ENCODE assay signal across 8 mouse cellular contexts in genomic region chr17:34034064-34034463, GRCm38 (mm10). TPM values are rescaled to one million over a fixed set of nuclear protein-coding genes. Genes with fewer than 3 reads are reported as not detected.
DNase-seq lines count a peak whose midpoint lies in the region; ATAC-seq and TF ChIP-seq lines count a peak whose summit lies in the region.

No protein-coding gene starts in this region.

- ATAC-seq in forebrain, embryonic 12.5 days (ENCODE audit: low FRiP score): no peak
- ATAC-seq in forebrain, embryonic 13.5 days: no peak
- no peak for ATAC-seq in kidney, postnatal 0 days (replicated peaks; ENCODE audit: low FRiP score, low read depth)

- 79% methylated on average over 10 of the region's 10 CpGs for WGBS in forebrain, embryonic 12.5 days
- WGBS in forebrain, embryonic 13.5 days: 78% methylated on average over 10 of the region's 10 CpGs
- 77% methylated on average over 10 of the region's 10 CpGs for WGBS in kidney, postnatal 0 days

- no peak overlapping the region for H3K4me2 ChIP-seq in forebrain, embryonic 12.5 days
- no peak overlapping the region for H3K4me2 ChIP-seq in forebrain, embryonic 13.5 days
- H3K4me2 ChIP-seq in kidney, postnatal 0 days (ENCODE audit: low read length): no peak overlapping the region

- no peak overlapping the region for H3K4me3 ChIP-seq in forebrain, embryonic 12.5 days (replicated peaks)
- no peak overlapping the region for H3K4me3 ChIP-seq in forebrain, embryonic 13.5 days
- H3K4me3 ChIP-seq in embryonic fibroblast, embryonic 13.5 days (ENCODE audit: insufficient read depth, low read length): no peak overlapping the region
- no peak overlapping the region for H3K4me3 ChIP-seq in kidney, postnatal 0 days (replicated peaks; ENCODE audit: low read depth, low read length)

- H3K9me3 ChIP-seq in forebrain, embryonic 12.5 days: no peaks in the 10 kb centered on the region
- H3K9me3 ChIP-seq in forebrain, embryonic 13.5 days (replicated peaks): no peaks in the 10 kb centered on the region
- no peaks in the 10 kb centered on the region for H3K9me3 ChIP-seq in kidney, postnatal 0 days (replicated peaks; ENCODE audit: low read length)

- TF ChIP-seq POLR2A in embryonic fibroblast, embryonic 13.5 days (IDR thresholded peaks at IDR 0.05; ENCODE audit: low read depth, low read length): no peak

- peaks cover 2% of the 10 kb centered on the region; the same call in 1 of the 2 replicates for H3K27me3 ChIP-seq in forebrain, embryonic 12.5 days
- H3K27me3 ChIP-seq in forebrain, embryonic 13.5 days: no peaks in the 10 kb centered on the region
- H3K27me3 ChIP-seq in kidney, postnatal 0 days (ENCODE audit: insufficient read depth, low read length): no peaks in the 10 kb centered on the region

- 0 out of 2 replicates have a peak, but pooled peaks have one; percentile 18 for TF ChIP-seq CTCF in embryonic fibroblast, embryonic 13.5 days (IDR thresholded peaks at IDR 0.05; ENCODE audit: borderline replicate concordance, insufficient read depth, low read length)
- TF ChIP-seq CTCF in kidney, postnatal 0 days (IDR thresholded peaks at IDR 0.05; ENCODE audit: low read depth): peak; percentile 74

- peak; percentile 88 for DNase-seq in 3T3-L1 (ENCODE audit: low read depth, low spot score)
- peak; percentile 79 for DNase-seq in adrenal gland, postnatal 10 days
- peak; percentile 71 for DNase-seq in kidney, postnatal 0 days (ENCODE audit: low spot score)
- DNase-seq in lung, postnatal 25 days (ENCODE audit: low spot score): peak; percentile 60
- DNase-seq in spleen, postnatal 36 days (ENCODE audit: low spot score in 2 of 2): peak; percentile 70 to 76

- H3K36me3 ChIP-seq in forebrain, embryonic 12.5 days (replicated peaks): peaks cover 60% of the 10 kb centered on the region
- H3K36me3 ChIP-seq in forebrain, embryonic 13.5 days (ENCODE audit: poor library complexity, severe bottlenecking): peaks cover 52% of the 10 kb centered on the region
- H3K36me3 ChIP-seq in kidney, postnatal 0 days (ENCODE audit: insufficient read depth, low read length): peaks cover 41% of the 10 kb centered on the region

- H3K9ac ChIP-seq in forebrain, embryonic 12.5 days: no peak overlapping the region
- H3K9ac ChIP-seq in forebrain, embryonic 13.5 days: no peak overlapping the region
- no peak overlapping the region for H3K9ac ChIP-seq in kidney, postnatal 0 days (ENCODE audit: low read depth, low read length)

- H3K27ac ChIP-seq in forebrain, embryonic 12.5 days: 0 out of 2 replicates have a peak overlapping the region, but pooled peaks have one; percentile 19
- H3K27ac ChIP-seq in forebrain, embryonic 13.5 days: no peak overlapping the region
- H3K27ac ChIP-seq in embryonic fibroblast, embryonic 13.5 days (ENCODE audit: insufficient read depth, low read length): no peak overlapping the region
- H3K27ac ChIP-seq in kidney, postnatal 0 days: no peak overlapping the region

- peaks cover 51% of the 10 kb centered on the region for H3K4me1 ChIP-seq in forebrain, embryonic 12.5 days
- peaks cover 54% of the 10 kb centered on the region for H3K4me1 ChIP-seq in forebrain, embryonic 13.5 days
- H3K4me1 ChIP-seq in embryonic fibroblast, embryonic 13.5 days (ENCODE audit: control insufficient read depth, insufficient read depth, low read length): peaks cover 11% of the 10 kb centered on the region
- peaks cover 27% of the 10 kb centered on the region for H3K4me1 ChIP-seq in kidney, postnatal 0 days (replicated peaks; ENCODE audit: insufficient read depth, low read length)

RNA-seq across cellular contexts. Expression of gene Rxrb, which starts 2.5 kb away (rescaled TPM):
- polyA plus RNA-seq in forebrain, embryonic 12.5 days (2016; fragmentation: Nextera tagmentation; extraction: Ambion mirVana): 54.8 and 59.5 TPM in 2 replicates
- 52.6 and 57.1 TPM in 2 replicates for polyA plus RNA-seq in forebrain, embryonic 13.5 days (2015; fragmentation: Nextera tagmentation; extraction: Ambion mirVana)
- total RNA-seq in adrenal gland, postnatal 10 days (2021): 10 to 100 TPM; 62.3 to 76.1 TPM
- 24.8 and 26.1 TPM in 2 replicates for polyA plus RNA-seq in embryonic fibroblast, embryonic 13.5 days (2011; ENCODE audit: insufficient read length, low read depth, missing spikeins)
- polyA plus RNA-seq in kidney, postnatal 0 days (2015; fragmentation: Nextera tagmentation; extraction: Ambion mirVana): 42.3 and 46.1 TPM in 2 replicates

RNA-seq across cellular contexts. Expression of gene Slc39a7, which starts 2.6 kb away (rescaled TPM):
- polyA plus RNA-seq in forebrain, embryonic 12.5 days (2016; fragmentation: Nextera tagmentation; extraction: Ambion mirVana): 160 and 166 TPM in 2 replicates
- polyA plus RNA-seq in forebrain, embryonic 13.5 days (2015; fragmentation: Nextera tagmentation; extraction: Ambion mirVana): 139 and 159 TPM in 2 replicates
- total RNA-seq in adrenal gland, postnatal 10 days (2021): 100 to 1,000 TPM; 115 to 140 TPM
- 181 and 191 TPM in 2 replicates for polyA plus RNA-seq in embryonic fibroblast, embryonic 13.5 days (2011; ENCODE audit: insufficient read length, low read depth, missing spikeins)
- polyA plus RNA-seq in kidney, postnatal 0 days (2015; fragmentation: Nextera tagmentation; extraction: Ambion mirVana): 149 and 165 TPM in 2 replicates

RNA-seq across cellular contexts. Expression of gene Col11a2, which starts 5.2 kb away (rescaled TPM):
- polyA plus RNA-seq in forebrain, embryonic 12.5 days (2016; fragmentation: Nextera tagmentation; extraction: Ambion mirVana): 1.4 and 2.5 TPM in 2 replicates
- 0.80 and 1.3 TPM in 2 replicates for polyA plus RNA-seq in forebrain, embryonic 13.5 days (2015; fragmentation: Nextera tagmentation; extraction: Ambion mirVana)
- total RNA-seq in adrenal gland, postnatal 10 days (2021): 10 to 100 TPM in 1 of 2 experiments, 1 to 10 TPM in 1; 4.2 to 15.0 TPM
- 0.37 and 0.45 TPM in 2 replicates for polyA plus RNA-seq in embryonic fibroblast, embryonic 13.5 days (2011; ENCODE audit: insufficient read length, low read depth, missing spikeins)
- polyA plus RNA-seq in kidney, postnatal 0 days (2015; fragmentation: Nextera tagmentation; extraction: Ambion mirVana): 1.4 and 1.6 TPM in 2 replicates

RNA-seq across cellular contexts. Expression of gene H2-Ke6, which starts 6.2 kb away (rescaled TPM):
- 92.8 and 103 TPM in 2 replicates for polyA plus RNA-seq in forebrain, embryonic 12.5 days (2016; fragmentation: Nextera tagmentation; extraction: Ambion mirVana)
- polyA plus RNA-seq in forebrain, embryonic 13.5 days (2015; fragmentation: Nextera tagmentation; extraction: Ambion mirVana): 76.0 and 88.0 TPM in 2 replicates
- 100 to 1,000 TPM; 184 to 194 TPM for total RNA-seq in adrenal gland, postnatal 10 days (2021)
- 16.7 and 16.9 TPM in 2 replicates for polyA plus RNA-seq in embryonic fibroblast, embryonic 13.5 days (2011; ENCODE audit: insufficient read length, low read depth, missing spikeins)
- 64.9 and 65.7 TPM in 2 replicates for polyA plus RNA-seq in kidney, postnatal 0 days (2015; fragmentation: Nextera tagmentation; extraction: Ambion mirVana)

RNA-seq across cellular contexts. Expression of gene Ring1, which starts 9.6 kb away (rescaled TPM):
- 19.1 and 23.6 TPM in 2 replicates for polyA plus RNA-seq in forebrain, embryonic 12.5 days (2016; fragmentation: Nextera tagmentation; extraction: Ambion mirVana)
- polyA plus RNA-seq in forebrain, embryonic 13.5 days (2015; fragmentation: Nextera tagmentation; extraction: Ambion mirVana): 12.4 and 15.3 TPM in 2 replicates
- 10 to 100 TPM; 29.8 to 36.5 TPM for total RNA-seq in adrenal gland, postnatal 10 days (2021)
- polyA plus RNA-seq in embryonic fibroblast, embryonic 13.5 days (2011; ENCODE audit: insufficient read length, low read depth, missing spikeins): 12.2 and 13.8 TPM in 2 replicates
- 17.9 and 23.3 TPM in 2 replicates for polyA plus RNA-seq in kidney, postnatal 0 days (2015; fragmentation: Nextera tagmentation; extraction: Ambion mirVana)
